Mouse (Mus musculus) lung, embryonic 16.5 days (tissue): ENCODE data around the gene Chrm1. TPM values are rescaled to one million over a fixed set of nuclear protein-coding genes. Genes with fewer than 3 reads are reported as not detected.
A peak's percentile ranks its signal among the peaks of the same experiment; 100 is the strongest.

Experiments used
- ATAC-seq: fragments of 200-750 bp; cut with Nextera tagmentation; 2 replicates; pipeline ENCODE4 v1.8.0; 2017; ENCODE audit warnings: low read depth, mild to moderate bottlenecking, moderate library complexity
- H3K27ac ChIP-seq: fragments of 300-500 bp; sonication (generic); 2 replicates; pipeline ENCODE4 v1.5.1; 2014; ENCODE audit warnings: mild to moderate bottlenecking, control low read depth, low read length
- H3K27me3 ChIP-seq: fragments of 300-500 bp; sonication (generic); 2 replicates; pipeline ENCODE4 v1.6.1; 2014; ENCODE audit warnings: low read depth, low read length, mixed read lengths; ENCODE audit not compliant: control insufficient read depth, insufficient read depth
- H3K36me3 ChIP-seq: fragments of 300-500 bp; sonication (generic); 2 replicates; pipeline ENCODE4 v1.6.1; 2014; ENCODE audit warnings: low read length; ENCODE audit not compliant: control insufficient read depth, insufficient read depth
- H3K4me1 ChIP-seq: fragments of 300-500 bp; sonication (generic); replicated peaks from 2 replicates; pipeline ENCODE4 v1.6.1; 2014; ENCODE audit warnings: low read length, mixed read lengths; ENCODE audit not compliant: control insufficient read depth, insufficient read depth
- H3K4me2 ChIP-seq: fragments of 300-500 bp; sonication (generic); 2 replicates; pipeline ENCODE4 v1.6.1; 2014; ENCODE audit warnings: low read depth, low read length, control low read depth
- H3K4me3 ChIP-seq: fragments of 300-500 bp; sonication (generic); 2 replicates; pipeline ENCODE4 v1.5.1; 2014; ENCODE audit warnings: mild to moderate bottlenecking, low read length, control low read depth
- H3K9ac ChIP-seq: fragments of 300-500 bp; sonication (generic); 2 replicates; pipeline ENCODE4 v1.6.1; 2014; ENCODE audit warnings: low read length, control low read depth
- H3K9me3 ChIP-seq: fragments of 300-500 bp; sonication (generic); 2 replicates; pipeline ENCODE4 v1.6.1; 2016; ENCODE audit warnings: low read length; ENCODE audit not compliant: control insufficient read depth
- WGBS: fragments of 180-500 bp; shearing (Covaris S2); extraction: QIAGEN DNeasy Blood & Tissue Kit; methylation state at CpG from one replicate; pipeline ENCODE4 v1.1.7; 2014; 5-methylcytosine and 5-hydroxymethylcytosine counted together
- polyA plus RNA-seq: library from polyadenylated mRNA; unstranded; fragments of >200 nt; fragmentation: Nextera tagmentation; extraction: Ambion mirVana; gene quantifications from 2 replicates; pipeline ENCODE4 v1.2.1, GENCODE M21; 2015

Chrm1 gene
- polyA plus RNA-seq, 1 experiment from 2014 or later: 0.21 TPM

- no peak for ATAC-seq
- Histone ChIP-seq H3K27me3 (no peaks in the 10 kb centered on the region), H3K9ac (no peak overlapping the region), H3K9me3 (no peaks in the 10 kb centered on the region), H3K4me3 (no peak overlapping the region), H3K4me2 (no peak overlapping the region), H3K27ac (no peak overlapping the region), H3K36me3 (peaks cover 17% of the 10 kb centered on the region), H3K4me1 (no peaks in the 10 kb centered on the region)
- WGBS: 70% methylated on average over 3 of the region's 4 CpGs
Measured at GRCm38 (mm10) chr19:8703571-8703970, 40.0 kb downstream of the Chrm1 start.

DNA sequence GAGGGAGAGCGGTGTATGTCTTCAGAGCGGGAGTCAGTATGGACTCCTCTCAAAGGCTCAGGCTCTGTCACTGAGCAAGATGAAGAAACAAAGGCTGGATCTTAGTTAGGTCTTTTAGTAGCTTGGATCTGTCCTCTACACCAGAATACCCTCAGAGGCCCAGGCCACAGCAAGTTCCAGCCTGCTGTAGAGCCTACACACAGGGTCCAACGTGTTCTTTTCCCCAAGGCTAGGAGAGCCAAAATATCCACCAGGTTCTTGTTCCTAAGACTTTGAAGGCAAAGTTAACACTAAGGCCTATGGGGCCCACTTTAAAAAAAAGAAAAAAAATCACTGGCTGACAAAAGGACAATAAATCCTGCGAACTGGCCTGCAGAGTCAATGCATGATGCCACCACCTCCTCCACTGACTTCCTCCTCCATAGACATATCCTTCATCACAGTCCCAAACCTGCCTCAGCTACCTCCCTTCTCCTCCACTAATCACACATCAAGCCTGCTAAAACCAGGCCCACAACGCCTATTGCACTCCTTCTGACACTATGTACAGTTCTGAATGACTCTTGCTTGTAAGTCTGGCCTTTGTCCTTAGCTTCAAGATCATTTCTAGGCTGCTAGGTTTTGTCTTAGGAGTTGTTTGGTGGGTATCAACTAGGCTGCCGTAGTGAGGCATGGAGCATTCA, 41.6 kb downstream of the Chrm1 start:
- H3K4me2 ChIP-seq: no peak overlapping the region
- H3K27me3 ChIP-seq: no peaks in the 10 kb centered on the region
- WGBS: 71% methylated on average over 6 of the region's 6 CpGs
- no peak overlapping the region for H3K4me3 ChIP-seq
- no peak for ATAC-seq
- H3K27ac ChIP-seq: no peak overlapping the region
- no peaks in the 10 kb centered on the region for H3K9me3 ChIP-seq
- H3K9ac ChIP-seq: no peak overlapping the region
- peaks cover 33% of the 10 kb centered on the region for H3K36me3 ChIP-seq
- H3K4me1 ChIP-seq: peaks cover 6% of the 10 kb centered on the region

DNA sequence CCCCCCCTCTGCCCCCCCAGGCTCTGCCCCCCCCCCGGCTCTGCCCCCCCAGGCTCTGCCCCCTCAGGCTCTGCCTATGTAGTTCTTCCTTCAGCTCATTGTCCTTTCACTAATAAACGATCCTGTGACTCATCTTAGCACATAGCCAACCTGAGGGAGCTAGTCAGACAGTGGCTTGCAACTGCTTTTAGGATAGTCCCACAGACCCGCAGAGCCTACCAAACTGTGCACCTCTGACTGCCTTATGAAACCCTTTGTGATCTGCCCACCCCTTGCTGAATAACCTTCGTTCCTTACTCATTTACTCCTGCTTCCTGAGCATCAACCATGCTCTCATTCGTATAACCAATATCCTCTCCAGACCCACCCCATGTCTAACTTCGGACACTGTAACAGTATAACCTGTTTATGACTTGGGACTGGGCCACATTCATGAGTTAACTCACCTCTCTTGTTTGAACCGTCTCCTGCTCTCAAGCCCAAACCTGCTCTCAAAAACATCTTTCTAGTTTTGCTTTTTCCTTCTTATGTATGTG, 42.6 kb downstream of the Chrm1 start:
- no peaks in the 10 kb centered on the region for H3K9me3 ChIP-seq
- no peak for ATAC-seq
- no peaks in the 10 kb centered on the region for H3K27me3 ChIP-seq
- 71% methylated on average over 7 of the region's 7 CpGs for WGBS
- H3K27ac ChIP-seq: no peak overlapping the region
- H3K4me3 ChIP-seq: no peak overlapping the region
- no peak overlapping the region for H3K9ac ChIP-seq
- peaks cover 15% of the 10 kb centered on the region for H3K4me1 ChIP-seq
- peaks cover 34% of the 10 kb centered on the region for H3K36me3 ChIP-seq
- no peak overlapping the region for H3K4me2 ChIP-seq

DNA sequence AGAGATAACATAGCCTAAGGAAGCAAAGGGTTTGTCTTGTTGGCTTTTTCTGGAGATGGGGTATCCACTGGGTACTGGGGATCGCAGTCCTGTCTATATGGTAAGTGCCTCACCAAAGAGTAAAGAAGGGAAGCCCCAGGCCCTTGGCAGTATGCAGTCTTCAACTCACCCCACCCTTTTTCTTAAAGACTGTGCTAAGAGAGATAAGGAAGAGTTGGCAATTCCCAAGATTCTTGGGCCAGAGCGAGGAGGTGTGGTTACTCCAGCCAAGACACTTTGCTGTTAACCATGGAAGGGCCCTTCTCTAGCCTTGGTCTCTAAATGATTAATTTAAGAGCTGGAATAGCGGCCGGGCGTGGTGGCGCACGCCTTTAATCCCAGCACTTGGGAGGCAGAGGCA, 43.3 kb downstream of the Chrm1 start:
- H3K4me3 ChIP-seq: no peak overlapping the region
- H3K27ac ChIP-seq: no peak overlapping the region
- no peaks in the 10 kb centered on the region for H3K27me3 ChIP-seq
- H3K36me3 ChIP-seq: peaks cover 34% of the 10 kb centered on the region
- no peaks in the 10 kb centered on the region for H3K9me3 ChIP-seq
- 92% methylated on average over 7 of the region's 7 CpGs for WGBS
- H3K4me1 ChIP-seq: peaks cover 22% of the 10 kb centered on the region
- H3K4me2 ChIP-seq: no peak overlapping the region
- no peak overlapping the region for H3K9ac ChIP-seq
- no peak for ATAC-seq

DNA sequence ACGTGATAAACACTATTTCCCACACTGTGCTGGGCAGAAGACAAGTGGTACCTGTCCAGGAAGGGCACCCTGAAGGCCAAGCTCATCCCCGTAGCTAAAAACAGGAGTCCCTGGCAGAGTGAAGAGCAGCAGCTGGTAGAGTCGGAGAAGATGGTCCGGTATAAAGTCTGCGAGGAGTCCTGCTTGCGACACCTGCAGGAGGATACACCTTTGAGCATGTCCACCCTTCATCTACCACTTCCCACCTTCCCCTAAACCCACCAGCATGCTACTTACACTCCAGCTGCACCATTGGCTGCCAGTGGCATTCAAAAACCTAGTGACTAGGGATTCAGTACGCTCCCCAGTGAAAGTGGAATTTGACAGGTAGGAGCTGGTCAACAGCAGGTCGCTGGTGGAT, 45.4 kb downstream of the Chrm1 start:
- Histone ChIP-seq H3K4me3 (no peak overlapping the region), H3K27ac (no peak overlapping the region), H3K36me3 (peaks cover 34% of the 10 kb centered on the region), H3K4me1 (peaks cover 30% of the 10 kb centered on the region), H3K4me2 (no peak overlapping the region), H3K9ac (no peak overlapping the region), H3K27me3 (no peaks in the 10 kb centered on the region), H3K9me3 (no peaks in the 10 kb centered on the region)
- ATAC-seq: no peak
- WGBS: 84% methylated on average over 8 of the region's 8 CpGs

- H3K36me3 ChIP-seq: peaks cover 34% of the 10 kb centered on the region
- 86% methylated on average over 2 of the region's 2 CpGs for WGBS
- H3K4me3 ChIP-seq: no peak overlapping the region
- no peaks in the 10 kb centered on the region for H3K9me3 ChIP-seq
- ATAC-seq: no peak
- no peaks in the 10 kb centered on the region for H3K27me3 ChIP-seq
- no peak overlapping the region for H3K4me2 ChIP-seq
- peak overlapping the region; percentile 37 for H3K27ac ChIP-seq
- peaks cover 34% of the 10 kb centered on the region for H3K4me1 ChIP-seq
- H3K9ac ChIP-seq: no peak overlapping the region
Measured at GRCm38 (mm10) chr19:8710057-8710456, 46.5 kb downstream of the Chrm1 start.

GRCm38 (mm10) chr19:8711506-8711905, 47.9 kb downstream of the Chrm1 start:
- Histone ChIP-seq H3K36me3 (peaks cover 31% of the 10 kb centered on the region), H3K4me2 (peak overlapping the region; percentile 82), H3K9ac (peak overlapping the region; percentile 91), H3K9me3 (no peaks in the 10 kb centered on the region), H3K27me3 (no peaks in the 10 kb centered on the region), H3K27ac (peak overlapping the region; percentile 94; the same call in 1 of the 2 replicates), H3K4me3 (peak overlapping the region; percentile 89), H3K4me1 (peaks cover 34% of the 10 kb centered on the region)
- WGBS: 47% methylated on average over 4 of the region's 4 CpGs
- no peak for ATAC-seq

DNA sequence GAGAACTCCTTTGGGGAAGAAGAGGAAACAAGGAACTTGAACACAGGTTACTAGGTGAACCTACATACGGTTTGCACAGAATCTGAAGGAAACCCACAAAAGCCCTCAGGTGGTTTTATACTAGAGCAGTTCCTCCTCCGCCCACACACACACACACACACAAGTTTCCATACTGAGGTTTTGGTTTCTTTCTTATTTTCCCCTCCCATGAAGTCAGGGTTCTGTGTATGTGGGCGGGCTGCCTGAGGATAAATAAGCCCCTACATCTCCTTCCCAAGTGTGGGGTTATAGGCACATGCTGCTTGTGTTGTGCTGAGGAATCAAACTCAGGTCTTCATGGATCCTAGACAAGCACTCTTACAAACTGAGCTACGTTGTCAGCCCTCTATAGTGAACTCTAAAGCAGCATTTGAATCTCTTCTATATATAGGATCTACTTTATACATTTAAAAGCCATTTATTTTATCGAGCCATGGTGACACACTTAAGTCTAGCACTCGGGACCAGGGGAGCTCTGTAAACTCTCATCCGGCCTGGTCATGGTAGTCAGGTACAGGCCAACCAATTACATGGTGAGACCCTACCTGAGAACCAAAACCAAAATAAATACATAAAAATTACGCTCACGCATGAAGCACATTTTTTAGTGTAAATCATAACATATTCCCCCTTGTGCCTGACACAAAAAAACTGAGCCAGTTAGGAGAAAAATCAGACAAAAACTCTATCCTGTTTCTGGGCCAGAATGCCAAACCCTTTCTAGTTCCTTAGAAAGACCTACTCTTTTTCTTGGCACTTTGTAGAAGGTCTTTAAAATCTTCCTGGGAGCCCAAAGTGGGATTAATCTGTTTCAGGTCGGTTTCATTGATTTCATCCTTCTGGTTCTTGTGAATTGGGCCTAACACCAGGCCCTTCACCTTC, 48.6 kb downstream of the Chrm1 start:
- Histone ChIP-seq H3K27ac (peak overlapping the region; percentile 94), H3K27me3 (no peaks in the 10 kb centered on the region), H3K9ac (peak overlapping the region; percentile 91), H3K4me3 (peak overlapping the region; percentile 89), H3K4me2 (peak overlapping the region; percentile 82), H3K9me3 (no peaks in the 10 kb centered on the region), H3K4me1 (peaks cover 34% of the 10 kb centered on the region), H3K36me3 (peaks cover 29% of the 10 kb centered on the region)
- ATAC-seq: no peak
- 41% methylated on average over 10 of the region's 10 CpGs for WGBS

DNA sequence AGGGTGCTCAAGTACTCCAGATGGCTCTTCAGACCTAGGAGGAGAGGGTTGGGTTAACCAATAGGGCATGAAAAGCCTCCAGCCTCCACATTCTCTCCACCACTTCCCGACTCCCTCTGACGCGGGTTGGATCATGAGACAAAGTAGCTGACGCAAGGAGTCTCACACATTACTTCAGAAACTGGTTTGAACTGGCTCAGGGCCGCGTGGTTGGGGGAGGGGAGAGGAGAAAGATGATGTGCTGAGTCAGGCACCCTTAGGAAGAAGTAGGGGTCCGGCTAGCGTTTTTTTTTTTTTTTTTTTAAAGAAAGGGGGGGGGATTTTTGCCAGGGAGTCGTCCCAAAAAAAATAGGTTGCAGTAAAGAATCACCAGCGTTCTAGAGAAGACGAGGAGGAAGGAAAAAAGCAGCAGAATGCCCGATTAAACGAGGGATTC, 49.3 kb downstream of the Chrm1 start:
- H3K9me3 ChIP-seq: no peaks in the 10 kb centered on the region
- peaks cover 34% of the 10 kb centered on the region for H3K4me1 ChIP-seq
- H3K9ac ChIP-seq: peak overlapping the region; percentile 91
- peak; percentile 75 for ATAC-seq
- peak overlapping the region; percentile 82 for H3K4me2 ChIP-seq
- H3K27me3 ChIP-seq: no peaks in the 10 kb centered on the region
- peaks cover 24% of the 10 kb centered on the region for H3K36me3 ChIP-seq
- under 1% methylated on average over 13 of the region's 13 CpGs for WGBS
- H3K27ac ChIP-seq: peak overlapping the region; percentile 94
- H3K4me3 ChIP-seq: peak overlapping the region; percentile 89
